Mouse (Mus musculus) CH12.LX (cell line): ENCODE measurements at regions not wholly inside any gene's neighbourhood (a gene's known extent, or its start where the extent isn't known, plus 50 kb on each side); places are given as distances from the start of the nearest gene placed in this dataset.

Experiments
- DNase-seq: peaks from one replicate; pipeline ENCODE4 v3.0.0-alpha.2; 2013; ENCODE audit errors: extremely low read depth
- H3K27ac ChIP-seq: 2 replicates; pipeline ENCODE4 v1.5.1; 2012; ENCODE audit warnings: low read depth, mild to moderate bottlenecking, control low read depth, moderate library complexity; ENCODE audit not compliant: insufficient read depth
- H3K27me3 ChIP-seq: replicated peaks from 2 replicates; pipeline ENCODE3; 2012; ENCODE audit warnings: inconsistent platforms
- H3K36me3 ChIP-seq, 2 experiments: replicated peaks in 1 of 2; 2 replicates each; pipeline versions ENCODE3 to v1.6.1; 2012; ENCODE audit warnings: inconsistent platforms in 1 of 2, low read length in 1 of 2, mild to moderate bottlenecking in 1 of 2, mixed read lengths in 1 of 2, moderate library complexity in 1 of 2; ENCODE audit not compliant: control insufficient read depth in 1 of 2, insufficient read depth in 1 of 2
- H3K4me1 ChIP-seq, 2 experiments: 2 replicates each; pipeline ENCODE4 v1.6.1; 2012; ENCODE audit warnings: inconsistent platforms in 1 of 2, moderate library complexity in 1 of 2; ENCODE audit not compliant: insufficient read depth in 2 of 2, control insufficient read depth in 1 of 2
- H3K4me2 ChIP-seq: 2 replicates; pipeline ENCODE4 v1.6.1; 2012; ENCODE audit warnings: low read depth, mild to moderate bottlenecking, control low read depth; ENCODE audit not compliant: poor library complexity, insufficient read depth, severe bottlenecking
- H3K4me3 ChIP-seq, 3 experiments: fragments of 150-350 bp in 1 of 3; sonication (generic) in 1 of 3; replicated peaks in 1 of 3; 2 replicates each; pipeline versions ENCODE3 to v1.5.1; 2011 to 2012; ENCODE audit warnings: low read depth in 2 of 3, low read length in 2 of 3, mild to moderate bottlenecking in 2 of 3, moderate library complexity in 2 of 3, control low read depth in 1 of 3, improper control_type of control experiment in 1 of 3, inconsistent platforms in 1 of 3, mixed read lengths in 1 of 3; ENCODE audit not compliant: poor library complexity in 1 of 3
- H3K79me2 ChIP-seq: replicated peaks from 2 replicates; pipeline ENCODE4 v1.6.1; 2012; ENCODE audit warnings: mild to moderate bottlenecking, moderate library complexity; ENCODE audit not compliant: control insufficient read depth, poor library complexity, insufficient read depth, severe bottlenecking; ENCODE audit errors: extremely low read depth
- H3K9ac ChIP-seq: 2 replicates; pipeline ENCODE4 v1.6.1; 2012; ENCODE audit warnings: low read depth, mild to moderate bottlenecking, control low read depth, moderate library complexity; ENCODE audit not compliant: insufficient read depth
- H3K9me3 ChIP-seq: replicated peaks from 2 replicates; pipeline ENCODE3; 2012; ENCODE audit warnings: low read length, inconsistent platforms, mixed read lengths
- BHLHE40 ChIP-seq: IDR thresholded peaks from 2 replicates; pipeline ENCODE4 v1.6.1; 2011; ENCODE audit warnings: mild to moderate bottlenecking, low read depth, low read length, improper control_type of control experiment
- EP300 ChIP-seq: IDR thresholded peaks from 2 replicates; pipeline ENCODE4 v1.6.1; 2011; ENCODE audit warnings: low read length, improper control_type of control experiment
- ETS1 ChIP-seq: conservative IDR thresholded peaks from 2 replicates; pipeline ENCODE4 v1.6.1; 2012; ENCODE audit warnings: low read depth, mild to moderate bottlenecking, inconsistent platforms, low read length, improper control_type of control experiment, moderate library complexity
- GABPA ChIP-seq: IDR thresholded peaks from 2 replicates; pipeline ENCODE4 v1.6.1; 2012; ENCODE audit warnings: low read depth, low read length, improper control_type of control experiment, inconsistent platforms; ENCODE audit not compliant: insufficient replicate concordance
- JUN ChIP-seq: IDR thresholded peaks from 2 replicates; pipeline ENCODE4 v1.6.1; 2011; ENCODE audit warnings: low read depth, mild to moderate bottlenecking, low read length, improper control_type of control experiment, moderate library complexity; ENCODE audit not compliant: insufficient read depth
- JUND ChIP-seq: conservative IDR thresholded peaks from 2 replicates; pipeline ENCODE4 v1.6.1; 2011; ENCODE audit warnings: low read depth, low read length, improper control_type of control experiment
- MAZ ChIP-seq: IDR thresholded peaks from 2 replicates; pipeline ENCODE4 v1.6.1; 2012; ENCODE audit warnings: low read depth, mild to moderate bottlenecking, inconsistent platforms, low read length, improper control_type of control experiment, moderate library complexity
- MEF2A ChIP-seq: IDR thresholded peaks from 2 replicates; pipeline ENCODE4 v1.6.1; 2014; ENCODE audit warnings: low read depth, mild to moderate bottlenecking, inconsistent platforms, low read length, improper control_type of control experiment, borderline replicate concordance
- MXI1 ChIP-seq: IDR thresholded peaks from 2 replicates; pipeline ENCODE4 v1.6.1; 2011; ENCODE audit warnings: mild to moderate bottlenecking, low read depth, low read length, improper control_type of control experiment
- MYC ChIP-seq: IDR thresholded peaks from 2 replicates; pipeline ENCODE4 v1.6.1; 2011; ENCODE audit warnings: low read depth, mild to moderate bottlenecking, improper control_type of control experiment, low read length
- SMC3 ChIP-seq: IDR thresholded peaks from 2 replicates; pipeline ENCODE4 v1.6.1; 2011; ENCODE audit warnings: low read depth, low read length, improper control_type of control experiment
- UBTF ChIP-seq: IDR thresholded peaks from 2 replicates; pipeline ENCODE4 v1.6.1; 2012; ENCODE audit warnings: low read depth, mild to moderate bottlenecking, inconsistent platforms, low read length, improper control_type of control experiment, moderate library complexity
- USF1 ChIP-seq: IDR thresholded peaks from 2 replicates; pipeline ENCODE4 v1.6.1; 2014; ENCODE audit warnings: low read depth, mild to moderate bottlenecking, inconsistent platforms, low read length, improper control_type of control experiment
- USF2 ChIP-seq: conservative IDR thresholded peaks from 2 replicates; pipeline ENCODE4 v1.6.1; 2011; ENCODE audit warnings: low read depth, low read length, improper control_type of control experiment
- ZKSCAN1 ChIP-seq: IDR thresholded peaks from 2 replicates; pipeline ENCODE4 v1.6.1; 2012; ENCODE audit warnings: low read depth, inconsistent platforms, low read length, improper control_type of control experiment, borderline replicate concordance
- ZNF384 ChIP-seq: IDR thresholded peaks from 2 replicates; pipeline ENCODE4 v1.6.1; 2012; ENCODE audit warnings: low read depth, low read length, improper control_type of control experiment, inconsistent platforms
- dilution Hi-C: fragments of 300-500 bp; cut with MboI; formaldehyde crosslinking; loops from 2 replicates; pipeline ENCODE4 v1.14.3; 2020; ENCODE audit warnings: low sequenced_read_pairs; ENCODE audit not compliant: extremely low pct_unique_long_range_greater_than_20kb, extremely low pct_ligation_motif_present
- in situ Hi-C: fragments of 300-500 bp; cut with MboI; formaldehyde crosslinking; loops from 3 replicates; pipeline ENCODE4 v1.14.3; 2019; ENCODE audit warnings: low sequenced_read_pairs, low pct_ligation_motif_present, low pct_unique_long_range_greater_than_20kb, mixed read lengths

- no peaks in the 10 kb centered on the region for H3K79me2 ChIP-seq
- H3K27me3 ChIP-seq: no peaks in the 10 kb centered on the region
- no peaks in the 10 kb centered on the region for H3K36me3 ChIP-seq
- no peak overlapping the region for H3K4me2 ChIP-seq
- TF ChIP-seq MEF2A: no peak
- TF ChIP-seq MYC: no peak
- TF ChIP-seq BHLHE40: no peak
- TF ChIP-seq GABPA: no peak
- no peak for TF ChIP-seq SMC3
- no peak for TF ChIP-seq UBTF
- no peak for TF ChIP-seq ZNF384
- TF ChIP-seq EP300: no peak
- TF ChIP-seq USF2: no peak
- TF ChIP-seq USF1: no peak
- no peak for TF ChIP-seq ETS1
- no peaks in the 10 kb centered on the region for H3K4me1 ChIP-seq
- no peak for DNase-seq
- H3K9ac ChIP-seq: no peak overlapping the region
- no peaks in the 10 kb centered on the region for H3K9me3 ChIP-seq
- no peak overlapping the region for H3K4me3 ChIP-seq
- in situ Hi-C loops: no loop called here
- no peak overlapping the region for H3K27ac ChIP-seq
- dilution Hi-C loops: no loop called here
These were observed 634.4 kb upstream of the B3galt2 start for GRCm38 (mm10) chr1:143006045-143006444.

GRCm38 (mm10) chr1:143019982-143020381, 620.5 kb upstream of the B3galt2 start:
- no peak overlapping the region for H3K9ac ChIP-seq
- no peaks in the 10 kb centered on the region for H3K36me3 ChIP-seq
- in situ Hi-C loops: no loop called here
- DNase-seq: no peak
- no peaks in the 10 kb centered on the region for H3K27me3 ChIP-seq
- H3K27ac ChIP-seq: no peak overlapping the region
- TF ChIP-seq JUN (no peak), ETS1 (no peak), MXI1 (no peak), JUND (no peak), ZKSCAN1 (no peak), BHLHE40 (no peak), MAZ (no peak)
- TF ChIP-seq, all 38 proteins: peak for 0
- dilution Hi-C loops: no loop called here
- no peaks in the 10 kb centered on the region for H3K9me3 ChIP-seq
- H3K4me1 ChIP-seq: no peaks in the 10 kb centered on the region
- H3K4me3 ChIP-seq: no peak overlapping the region
- H3K79me2 ChIP-seq: no peaks in the 10 kb centered on the region
- no peak overlapping the region for H3K4me2 ChIP-seq
